Mouse (Mus musculus) stomach, postnatal 0 days (tissue): Measurements from ENCODE around the gene Nfic.

Source experiments
- CTCF ChIP-seq: IDR thresholded peaks from 2 replicates; pipeline ENCODE4 v1.5.1; 2016; ENCODE audit warnings: antibody characterized with exemption, low read depth, mild to moderate bottlenecking, moderate library complexity
- EP300 ChIP-seq: optimal IDR thresholded peaks from 2 replicates; pipeline ENCODE3; 2016; ENCODE audit warnings: antibody characterized with exemption

DNA sequence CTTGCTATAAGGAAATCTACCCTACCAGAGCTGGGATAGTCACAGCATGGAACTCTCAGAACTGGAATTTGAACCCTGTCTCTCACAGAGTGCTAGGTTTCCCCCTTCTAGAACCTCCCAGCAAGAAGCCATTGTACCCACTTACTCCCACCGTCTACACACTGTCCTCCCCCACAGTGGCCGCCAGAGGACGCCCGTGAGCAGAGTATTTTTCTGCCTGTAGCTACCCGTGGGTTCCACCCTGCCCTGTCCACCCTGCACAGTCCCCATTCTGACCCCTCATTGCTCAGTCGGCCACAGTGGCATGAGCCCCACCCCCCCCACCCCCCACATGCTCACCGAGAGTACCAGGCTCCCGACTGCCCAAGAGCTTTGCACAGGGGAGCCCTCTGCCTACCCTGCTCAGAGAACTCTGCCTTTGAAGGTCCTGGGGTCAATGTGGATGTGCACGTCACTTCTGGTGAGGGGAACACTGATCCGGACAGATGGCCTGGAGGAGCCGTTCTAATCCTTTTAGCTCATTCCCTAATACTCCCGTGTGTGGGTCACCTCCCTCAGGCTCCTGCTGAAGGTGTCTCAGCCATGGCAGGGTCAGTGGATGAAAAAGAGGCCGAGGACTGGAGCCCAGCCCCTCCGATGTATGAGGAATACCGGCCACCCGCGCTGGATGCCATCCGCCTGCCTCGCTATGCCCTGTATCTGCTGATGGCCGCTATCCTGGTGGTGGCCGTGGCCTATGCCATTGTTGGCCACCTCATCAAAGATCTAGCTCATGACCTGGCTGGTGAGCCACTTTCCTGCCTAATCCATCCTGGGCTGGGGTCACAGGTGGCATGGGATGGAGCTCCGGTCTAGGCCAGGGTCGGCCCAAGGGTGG lies 65.4 kb downstream of the Nfic start:
- peak; percentile 93 for TF ChIP-seq CTCF
- TF ChIP-seq EP300, result no peak
